Mouse (Mus musculus): ENCODE data around the gene Gm28308.

DNA sequence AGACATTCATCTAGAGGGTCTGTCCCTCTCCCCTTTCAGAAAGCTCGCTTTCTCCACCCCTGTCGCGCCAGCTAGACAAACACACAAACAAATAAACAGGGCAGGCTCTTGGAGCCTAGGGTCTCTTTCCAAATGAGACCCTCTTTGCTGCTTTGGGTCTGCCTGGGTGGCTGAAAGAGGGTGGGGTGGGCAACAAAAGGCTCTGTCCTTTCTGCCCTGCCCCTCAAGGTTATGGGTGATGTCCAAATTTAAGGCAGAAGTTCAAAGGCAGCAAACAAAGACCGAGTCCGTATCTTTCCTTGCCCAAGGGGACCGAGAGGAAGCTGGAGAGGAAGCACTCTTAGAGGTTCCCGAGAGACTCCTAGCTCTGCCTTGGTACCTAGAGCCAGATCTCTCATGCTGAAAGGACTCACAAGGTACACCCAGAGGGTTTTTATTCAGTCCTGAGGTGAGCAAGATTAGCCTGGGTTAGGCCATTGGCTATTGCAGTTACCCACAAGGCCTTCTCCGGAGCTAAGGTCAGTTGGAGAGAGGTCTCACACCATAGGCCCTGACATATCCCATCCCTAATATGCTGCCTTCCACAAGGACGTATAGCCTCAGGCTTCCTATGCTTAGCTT is 28.0 kb upstream of the Gm28308 start:
- TF ChIP-seq POLR2A (IDR thresholded peaks at IDR 0.05; ENCODE audit: insufficient read depth, low read depth, low read length), result no peak
- TF ChIP-seq CTCF (IDR thresholded peaks at IDR 0.05), result no peak

Measured in heart, adult 2 months (tissue).